Mouse (Mus musculus) lung, embryonic 15.5 days (tissue): ENCODE measurements around the gene Mgat4e. TPM values are rescaled to one million over a fixed set of nuclear protein-coding genes. Genes with fewer than 3 reads are reported as not detected.
A peak's percentile ranks its signal among the peaks of the same experiment; 100 is the strongest.

Source experiments
- ATAC-seq: fragments of 200-750 bp; cut with Nextera tagmentation; 2 replicates; pipeline ENCODE4 v1.8.0; 2017; ENCODE audit warnings: moderate number of reproducible peaks, borderline replicate concordance; ENCODE audit not compliant: low FRiP score, low TSS enrichment; ENCODE audit errors: extremely low read depth
- H3K27ac ChIP-seq: fragments of 300-500 bp; sonication (generic); 2 replicates; pipeline ENCODE4 v1.5.1; 2015; ENCODE audit warnings: moderate library complexity, mild to moderate bottlenecking, inconsistent platforms
- H3K27me3 ChIP-seq: fragments of 300-500 bp; sonication (generic); 2 replicates; pipeline ENCODE4 v1.6.1; 2015; ENCODE audit warnings: inconsistent platforms
- H3K36me3 ChIP-seq: fragments of 300-500 bp; sonication (generic); 2 replicates; pipeline ENCODE4 v1.6.1; 2015; ENCODE audit warnings: inconsistent platforms
- H3K4me1 ChIP-seq: fragments of 300-500 bp; sonication (generic); 2 replicates; pipeline ENCODE4 v1.6.1; 2015; ENCODE audit warnings: inconsistent platforms
- H3K4me2 ChIP-seq: fragments of 300-500 bp; sonication (generic); 2 replicates; pipeline ENCODE4 v1.6.1; 2015; ENCODE audit warnings: inconsistent platforms, mild to moderate bottlenecking, moderate library complexity
- H3K4me3 ChIP-seq: fragments of 300-500 bp; sonication (generic); 2 replicates; pipeline ENCODE4 v1.5.1; 2015; ENCODE audit warnings: mild to moderate bottlenecking, inconsistent platforms
- H3K9ac ChIP-seq: fragments of 300-500 bp; sonication (generic); 2 replicates; pipeline ENCODE4 v1.6.1; 2015; ENCODE audit warnings: inconsistent platforms
- H3K9me3 ChIP-seq: fragments of 300-500 bp; sonication (generic); 2 replicates; pipeline ENCODE4 v1.6.1; 2016; ENCODE audit warnings: inconsistent platforms
- WGBS: fragments of 180-500 bp; shearing (Covaris S2); methylation state at CpG from one replicate; pipeline ENCODE4 v1.1.7; 2015; 5-methylcytosine and 5-hydroxymethylcytosine counted together
- polyA plus RNA-seq: library from polyadenylated mRNA; unstranded; fragments of >200 nt; fragmentation: Nextera tagmentation; extraction: Ambion mirVana; gene quantifications from 2 replicates; pipeline ENCODE4 v1.2.1, GENCODE M21; 2015

The Mgat4e gene
- polyA plus RNA-seq, 1 experiment from 2014 or later, result not detected

DNA sequence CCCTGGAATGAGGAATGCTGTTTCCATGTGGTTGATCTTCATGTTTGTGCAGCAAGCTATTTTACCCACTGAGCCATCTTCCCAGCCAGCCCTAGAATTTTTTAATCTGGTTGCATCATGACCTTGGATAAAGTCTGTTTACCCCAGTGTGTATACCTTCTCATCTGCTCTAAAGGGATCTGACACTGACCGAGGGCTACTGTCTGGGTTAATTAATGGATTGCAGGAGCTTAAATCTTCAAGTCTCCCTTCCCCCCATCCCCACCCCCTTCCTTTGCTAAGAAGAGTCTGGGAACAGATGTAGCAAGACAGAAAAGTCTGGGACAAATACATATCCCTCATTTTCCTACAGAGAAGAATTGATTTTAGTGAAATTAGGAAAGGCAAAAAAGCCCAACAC lies 18.0 kb upstream of the Mgat4e start:
- Histone ChIP-seq H3K4me1 (peaks cover 2% of the 10 kb centered on the region), H3K36me3 (no peaks in the 10 kb centered on the region), H3K27ac (no peak overlapping the region), H3K4me3 (no peak overlapping the region), H3K9me3 (no peaks in the 10 kb centered on the region), H3K27me3 (no peaks in the 10 kb centered on the region), H3K9ac (no peak overlapping the region), H3K4me2 (no peak overlapping the region)
- ATAC-seq, result no peak
- 32% methylated on average over 1 of the region's 1 CpGs for WGBS

DNA sequence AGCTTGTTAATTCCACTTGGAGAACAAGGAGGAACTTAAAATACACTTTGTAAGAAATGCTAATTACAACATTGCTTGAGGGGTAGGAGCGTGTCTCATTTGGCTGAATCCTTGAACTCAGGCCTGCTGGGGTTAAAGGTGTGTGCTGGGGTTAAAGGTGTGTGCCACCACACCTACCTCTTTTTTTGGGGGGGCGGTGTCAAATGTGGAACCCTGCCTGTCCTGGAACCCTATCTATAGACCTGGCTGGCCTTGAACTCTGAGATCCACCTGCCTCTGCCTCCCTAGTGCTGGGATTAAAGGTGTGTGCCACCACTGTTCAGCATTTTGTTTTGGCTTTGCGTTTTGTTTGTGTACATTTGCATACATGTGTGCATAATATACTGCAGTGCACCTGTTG lies 14.2 kb upstream of the Mgat4e start:
- H3K9me3 ChIP-seq, result no peaks in the 10 kb centered on the region
- no peak overlapping the region for H3K4me2 ChIP-seq
- H3K27me3 ChIP-seq, result no peaks in the 10 kb centered on the region
- no peak overlapping the region for H3K4me3 ChIP-seq
- peaks cover 11% of the 10 kb centered on the region for H3K4me1 ChIP-seq
- H3K9ac ChIP-seq, result no peak overlapping the region
- no peak for ATAC-seq
- WGBS, result 84% methylated on average over 3 of the region's 3 CpGs
- H3K36me3 ChIP-seq, result no peaks in the 10 kb centered on the region
- no peak overlapping the region for H3K27ac ChIP-seq

DNA sequence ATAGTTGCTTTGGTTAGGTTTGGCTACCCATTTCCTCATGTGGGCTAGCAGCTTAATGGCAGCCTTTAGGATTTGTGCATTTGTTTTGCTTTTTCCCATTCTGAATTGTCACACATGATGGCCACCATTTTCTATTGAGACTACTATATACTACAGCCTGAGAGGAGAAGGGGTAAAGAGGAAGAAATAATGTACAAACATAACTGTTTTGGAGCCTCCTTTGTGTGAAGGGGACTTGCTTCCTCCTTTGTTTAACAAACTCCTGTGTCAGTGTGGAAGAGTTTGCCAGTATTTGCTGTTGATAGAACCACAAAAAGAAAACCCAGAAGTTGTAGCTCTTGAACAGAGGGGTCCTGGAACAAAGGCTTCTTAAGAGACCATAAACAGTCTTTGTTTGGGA lies 13.0 kb upstream of the Mgat4e start:
- no peaks in the 10 kb centered on the region for H3K27me3 ChIP-seq
- H3K4me1 ChIP-seq, result peaks cover 13% of the 10 kb centered on the region
- peak overlapping the region; percentile 55 for H3K4me2 ChIP-seq
- no peak overlapping the region for H3K27ac ChIP-seq
- peak overlapping the region; percentile 73 for H3K4me3 ChIP-seq
- no peak overlapping the region for H3K9ac ChIP-seq
- H3K9me3 ChIP-seq, result no peaks in the 10 kb centered on the region
- no peak for ATAC-seq
- no peaks in the 10 kb centered on the region for H3K36me3 ChIP-seq

DNA sequence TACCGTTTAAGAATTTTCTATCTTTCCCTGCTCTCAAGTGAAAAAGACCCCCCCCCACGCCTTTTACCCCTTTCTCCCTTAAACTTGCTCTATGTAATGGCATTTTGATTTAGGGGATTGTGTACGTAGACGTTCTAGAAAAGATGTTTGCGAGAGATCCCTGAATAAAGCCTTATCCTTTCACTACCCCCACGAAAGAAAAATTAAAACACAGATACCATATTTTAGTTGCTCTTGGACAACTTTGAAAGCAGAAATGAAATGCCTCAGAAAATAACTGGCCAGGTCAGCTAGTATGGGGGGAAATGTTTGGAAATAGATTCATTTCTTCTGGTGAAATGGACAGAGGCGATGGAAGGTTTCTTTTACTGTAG lies 12.3 kb upstream of the Mgat4e start:
- peak overlapping the region; percentile 55 for H3K4me2 ChIP-seq
- H3K27ac ChIP-seq, result no peak overlapping the region
- H3K36me3 ChIP-seq, result no peaks in the 10 kb centered on the region
- no peaks in the 10 kb centered on the region for H3K9me3 ChIP-seq
- peak overlapping the region; percentile 95 for H3K9ac ChIP-seq
- WGBS, result 9% methylated on average over 7 of the region's 7 CpGs
- peak overlapping the region; percentile 73 for H3K4me3 ChIP-seq
- H3K27me3 ChIP-seq, result no peaks in the 10 kb centered on the region
- H3K4me1 ChIP-seq, result peaks cover 18% of the 10 kb centered on the region
- no peak for ATAC-seq

DNA sequence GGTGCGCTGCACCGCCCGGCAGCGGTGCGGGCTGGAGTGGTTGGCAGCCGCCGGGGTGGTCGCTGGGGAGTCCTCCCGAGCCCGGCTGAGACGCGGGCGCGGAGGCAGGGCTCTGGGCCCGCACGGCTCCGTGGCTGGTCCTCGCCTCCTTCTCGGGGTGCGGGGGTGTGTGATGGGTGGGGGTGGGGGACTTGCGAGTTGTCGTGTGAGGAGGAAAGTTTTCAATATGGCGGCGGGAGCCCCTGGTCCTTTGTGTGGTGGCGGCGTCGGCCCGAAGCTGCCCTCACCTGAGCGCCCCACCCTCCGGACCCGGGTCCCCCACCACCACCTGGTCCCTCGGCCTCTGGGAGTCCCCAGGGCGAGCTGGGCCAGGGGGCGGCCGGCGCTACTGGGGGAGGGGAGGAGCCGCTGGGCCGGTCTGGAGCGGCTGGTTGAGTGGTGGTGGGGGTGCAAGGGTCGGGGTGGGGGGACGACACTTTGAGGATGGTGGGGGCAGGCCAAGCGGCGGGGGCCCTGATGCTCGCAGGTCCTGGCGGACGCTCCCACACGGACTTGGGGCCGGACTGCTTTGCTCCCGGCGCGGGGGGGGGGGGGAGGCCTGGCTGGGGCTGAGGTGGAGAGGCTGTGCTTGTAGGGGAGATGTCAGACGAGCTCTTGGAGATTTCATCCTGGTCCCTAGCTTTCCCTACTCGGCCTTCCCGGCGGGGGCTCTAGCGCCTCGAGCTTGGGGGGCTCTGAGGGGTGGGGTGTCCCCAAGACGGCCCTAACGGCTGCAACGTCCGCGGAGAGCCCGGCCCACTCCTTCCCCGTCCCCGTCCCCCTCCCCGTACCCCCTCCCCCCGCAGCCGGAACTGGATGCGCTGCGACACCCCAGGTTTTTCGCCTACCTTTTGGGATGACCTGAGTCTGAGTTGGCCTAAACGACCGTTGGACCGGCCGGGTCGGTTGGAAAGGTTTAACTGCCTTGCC lies 11.6 kb upstream of the Mgat4e start:
- H3K27ac ChIP-seq, result peak overlapping the region; percentile 85
- H3K9me3 ChIP-seq, result no peaks in the 10 kb centered on the region
- peaks cover 20% of the 10 kb centered on the region for H3K4me1 ChIP-seq
- no peaks in the 10 kb centered on the region for H3K36me3 ChIP-seq
- peak; percentile 21; the same call in 1 of the 2 replicates for ATAC-seq
- H3K27me3 ChIP-seq, result no peaks in the 10 kb centered on the region
- WGBS, result 1% methylated on average over 57 of the region's 76 CpGs
- peak overlapping the region; percentile 73 for H3K4me3 ChIP-seq
- peak overlapping the region; percentile 55 for H3K4me2 ChIP-seq
- H3K9ac ChIP-seq, result peak overlapping the region; percentile 95

DNA sequence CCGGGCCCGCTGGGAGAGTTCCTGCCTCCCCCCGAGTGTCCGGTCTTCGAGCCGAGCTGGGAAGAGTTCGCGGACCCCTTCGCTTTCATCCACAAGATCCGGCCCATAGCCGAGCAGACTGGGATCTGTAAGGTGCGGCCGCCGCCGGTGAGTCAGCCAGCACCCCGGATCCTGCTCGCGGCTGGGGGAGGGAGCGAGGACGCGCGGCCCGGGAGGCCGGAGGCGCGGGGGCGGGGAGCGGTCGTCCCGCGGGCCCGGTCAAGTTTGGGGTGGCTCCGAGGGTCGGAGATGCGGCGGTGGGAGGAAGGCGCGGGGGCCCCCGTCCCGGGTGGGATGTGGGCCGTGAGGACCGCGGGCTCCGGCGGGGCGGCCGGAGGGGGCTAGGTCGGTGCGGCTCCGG lies 10.9 kb upstream of the Mgat4e start:
- no peak for ATAC-seq
- Histone ChIP-seq H3K4me1 (peaks cover 27% of the 10 kb centered on the region), H3K9me3 (no peaks in the 10 kb centered on the region), H3K27me3 (no peaks in the 10 kb centered on the region), H3K9ac (peak overlapping the region; percentile 95), H3K27ac (peak overlapping the region; percentile 85), H3K4me2 (peak overlapping the region; percentile 55), H3K36me3 (no peaks in the 10 kb centered on the region), H3K4me3 (peak overlapping the region; percentile 73)
- WGBS, result 0% methylated on average over 47 of the region's 50 CpGs

DNA sequence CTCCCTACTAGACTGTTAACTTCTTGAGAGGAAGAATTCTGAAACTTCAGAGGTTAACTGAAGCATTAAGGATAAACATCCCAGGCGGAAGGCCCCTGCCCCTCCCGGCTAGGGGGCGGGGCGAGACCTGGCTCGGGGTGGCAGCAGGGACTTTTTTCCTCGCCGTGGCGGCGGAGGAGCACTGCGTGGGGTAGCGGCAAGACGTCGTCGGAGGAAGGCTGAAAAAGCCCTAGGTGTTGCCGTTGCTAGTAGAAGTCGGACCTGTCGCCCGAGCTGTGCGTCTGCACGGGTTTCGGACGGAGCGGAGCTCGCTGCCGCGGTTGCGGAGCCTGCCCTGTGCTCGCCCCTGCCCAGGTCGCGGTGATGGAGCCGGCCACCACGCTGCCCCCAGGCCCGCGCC lies 10.5 kb upstream of the Mgat4e start, which contains the start of gene Kdm5b:
Kdm5b (plus strand) TSS at position 196 of the 400 bp plus-strand sequence.
- Histone ChIP-seq H3K36me3 (no peaks in the 10 kb centered on the region), H3K4me3 (peak within 1 kb of the TSS; percentile 73), H3K9ac (peak within 1 kb of the TSS; percentile 95), H3K27me3 (no peaks in the 10 kb centered on the region), H3K27ac (peak within 1 kb of the TSS; percentile 85), H3K4me1 (peaks cover 31% of the 10 kb centered on the region), H3K9me3 (no peaks in the 10 kb centered on the region), H3K4me2 (peak within 1 kb of the TSS; percentile 55)
- ATAC-seq, result peak; percentile 15; the same call in 1 of the 2 replicates
- under 1% methylated on average over 34 of the region's 34 CpGs for WGBS

DNA sequence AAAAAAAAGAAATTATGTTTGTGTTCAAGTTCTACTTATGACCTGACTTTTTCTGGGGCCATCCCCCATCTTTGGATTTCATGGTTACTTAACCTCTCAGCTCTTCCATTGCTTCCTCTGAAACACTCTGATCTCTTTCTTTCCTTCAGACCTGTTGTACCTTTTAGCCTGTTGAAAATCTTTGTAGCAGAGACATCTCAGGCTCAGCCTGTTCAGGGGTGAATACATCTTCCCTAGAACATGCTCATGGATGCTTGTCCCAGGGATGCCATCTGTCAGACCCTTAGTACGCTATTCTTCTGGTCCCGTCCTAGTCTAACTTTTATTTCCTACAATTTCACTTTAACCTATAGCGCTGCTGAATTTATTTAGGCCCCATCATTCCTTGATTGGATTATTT lies 9.7 kb upstream of the Mgat4e start:
- H3K4me1 ChIP-seq, result peaks cover 37% of the 10 kb centered on the region
- H3K4me2 ChIP-seq, result no peak overlapping the region
- ATAC-seq, result no peak
- peak overlapping the region; percentile 85 for H3K27ac ChIP-seq
- H3K4me3 ChIP-seq, result no peak overlapping the region
- no peaks in the 10 kb centered on the region for H3K36me3 ChIP-seq
- H3K27me3 ChIP-seq, result no peaks in the 10 kb centered on the region
- no peaks in the 10 kb centered on the region for H3K9me3 ChIP-seq
- 74% methylated on average over 3 of the region's 3 CpGs for WGBS
- H3K9ac ChIP-seq, result no peak overlapping the region

DNA sequence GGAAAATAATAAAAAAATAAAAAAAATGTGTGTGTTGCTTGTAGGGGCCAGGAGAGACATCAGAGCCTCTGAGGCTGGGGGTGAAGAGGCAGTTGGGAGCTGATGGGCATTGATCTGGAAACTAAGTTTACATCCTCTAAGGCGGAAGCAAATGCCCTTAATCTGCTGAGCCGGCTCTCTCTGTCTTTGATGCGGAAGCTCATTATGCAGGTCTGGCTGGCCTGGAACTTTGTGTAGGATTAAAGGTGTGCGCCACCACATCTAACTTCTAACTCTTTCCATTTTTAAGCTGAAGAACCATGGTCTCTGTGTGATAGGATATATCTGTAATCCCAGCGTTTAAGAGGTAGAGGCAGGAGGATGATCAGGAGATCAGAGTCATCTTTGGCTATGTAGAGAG lies 9.0 kb upstream of the Mgat4e start:
- no peak overlapping the region for H3K4me3 ChIP-seq
- WGBS, result 75% methylated on average over 5 of the region's 5 CpGs
- no peak overlapping the region for H3K27ac ChIP-seq
- no peaks in the 10 kb centered on the region for H3K36me3 ChIP-seq
- H3K9me3 ChIP-seq, result no peaks in the 10 kb centered on the region
- no peak for ATAC-seq
- no peak overlapping the region for H3K9ac ChIP-seq
- no peaks in the 10 kb centered on the region for H3K27me3 ChIP-seq
- no peak overlapping the region for H3K4me2 ChIP-seq
- H3K4me1 ChIP-seq, result peaks cover 40% of the 10 kb centered on the region

DNA sequence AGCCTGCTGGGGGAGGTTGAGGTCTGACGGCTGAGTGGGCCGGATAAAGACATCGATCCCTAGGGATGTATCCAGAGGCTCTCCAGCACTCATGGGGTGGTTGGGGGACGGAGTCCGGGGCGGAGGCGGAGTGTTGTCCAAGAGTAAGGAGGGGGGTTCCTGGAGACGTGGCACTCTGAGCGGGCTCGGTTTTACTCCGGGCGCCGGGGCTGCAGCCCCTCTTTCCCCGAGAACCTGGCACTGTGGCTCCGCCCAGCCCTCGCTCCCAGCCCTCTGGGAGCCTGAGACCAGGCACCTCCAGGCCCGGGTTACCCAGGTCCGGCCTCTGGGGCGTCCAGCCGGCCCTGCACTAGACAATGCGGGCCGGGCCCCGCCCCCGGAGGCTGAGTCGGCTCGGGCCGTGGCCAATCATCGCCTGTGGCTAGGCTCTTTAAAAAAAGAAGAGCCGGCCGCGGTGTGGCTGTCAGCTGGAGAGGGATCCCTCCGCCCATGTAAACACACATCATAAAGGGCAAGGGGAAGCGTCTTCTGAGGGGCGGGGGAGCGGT lies 7.3 kb upstream of the Mgat4e start:
- no peaks in the 10 kb centered on the region for H3K36me3 ChIP-seq
- WGBS, result under 1% methylated on average over 35 of the region's 35 CpGs
- peak overlapping the region; percentile 94 for H3K4me2 ChIP-seq
- H3K9me3 ChIP-seq, result no peaks in the 10 kb centered on the region
- H3K27ac ChIP-seq, result peak overlapping the region; percentile 95
- ATAC-seq, result peak; percentile 95
- H3K4me1 ChIP-seq, result peaks cover 30% of the 10 kb centered on the region
- no peaks in the 10 kb centered on the region for H3K27me3 ChIP-seq
- H3K9ac ChIP-seq, result peak overlapping the region; percentile 70
- H3K4me3 ChIP-seq, result peak overlapping the region; percentile 70

DNA sequence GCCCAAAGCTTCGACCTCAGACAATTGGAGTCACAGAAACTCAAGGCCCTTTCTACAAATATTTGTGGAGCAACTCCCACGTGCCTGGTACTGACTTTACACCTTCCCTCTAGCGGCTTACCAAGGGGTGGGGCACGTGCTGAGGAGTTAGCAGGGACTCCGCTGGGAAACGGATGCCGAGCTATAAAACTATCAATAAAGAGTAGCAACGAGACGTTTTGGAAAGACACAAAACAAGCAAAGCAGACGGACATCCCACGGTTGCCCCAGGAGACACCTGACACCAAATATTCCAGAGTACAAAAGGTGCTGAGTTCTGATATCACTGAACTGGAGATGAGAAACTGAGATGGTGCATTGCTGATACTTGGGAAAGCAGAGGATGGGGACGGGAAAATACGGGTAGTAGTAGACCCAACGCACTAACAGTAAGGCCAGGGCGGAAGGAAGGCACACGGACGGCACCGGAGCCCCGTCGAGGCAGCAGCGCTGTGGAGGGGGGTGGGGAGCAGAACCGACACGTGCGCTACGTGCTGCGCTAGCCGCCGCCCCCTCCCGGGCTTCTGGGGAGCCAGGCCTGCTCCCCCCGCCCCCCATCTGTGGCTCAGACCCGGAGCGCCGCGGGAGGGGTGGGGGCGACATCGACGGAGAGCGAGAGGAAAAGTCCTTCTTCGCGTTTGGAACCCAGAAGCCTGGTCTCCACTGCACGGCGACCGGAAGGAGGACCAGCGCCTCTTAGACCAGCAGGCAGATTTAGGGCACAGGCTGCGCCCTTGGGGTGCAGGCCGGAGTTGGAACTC lies 6.6 kb upstream of the Mgat4e start:
- Histone ChIP-seq H3K36me3 (no peaks in the 10 kb centered on the region), H3K27me3 (no peaks in the 10 kb centered on the region), H3K9ac (peak overlapping the region; percentile 70), H3K4me3 (peak overlapping the region; percentile 70), H3K9me3 (no peaks in the 10 kb centered on the region), H3K4me1 (peaks cover 29% of the 10 kb centered on the region; the same call in 1 of the 2 replicates), H3K27ac (peak overlapping the region; percentile 95), H3K4me2 (peak overlapping the region; percentile 94)
- WGBS, result under 1% methylated on average over 45 of the region's 46 CpGs
- peak; percentile 33 for ATAC-seq
